Mouse (Mus musculus) hindbrain, embryonic 11.5 days (tissue): ENCODE measurements around the gene Commd1. TPM values are rescaled to one million over a fixed set of nuclear protein-coding genes. Genes with fewer than 3 reads are reported as not detected.

Experiments used
- polyA plus RNA-seq: library from polyadenylated mRNA; unstranded; fragments of >200 nt; fragmentation: Nextera tagmentation; extraction: Ambion mirVana; gene quantifications from 2 replicates; pipeline ENCODE4 v1.2.1, GENCODE M21; 2014

Commd1 gene
- polyA plus RNA-seq, 1 experiment from 2014 or later = 411 TPM

Other genes starting within 250 kb of the Commd1 start
- 1.7 and 3.0 TPM in 2 replicates for gene B3gnt2, start 121.4 kb downstream of the Commd1 start, polyA plus RNA-seq
- gene Zrsr1, start 10.4 kb downstream of the Commd1 start, polyA plus RNA-seq = 4.7 and 5.2 TPM in 2 replicates
- gene Gm28048, start 292 bp downstream of the Commd1 start, polyA plus RNA-seq = 4.8 and 6.1 TPM in 2 replicates
- 446 and 457 TPM in 2 replicates for gene Cct4, start 8.1 kb upstream of the Commd1 start, polyA plus RNA-seq
- gene Fam161a, start 25.1 kb upstream of the Commd1 start, polyA plus RNA-seq = 5.0 and 6.9 TPM in 2 replicates